Mouse (Mus musculus): Measurements from ENCODE around the gene Chil1.

Gene Chil1

GRCm38 (mm10) chr1:134230638-134231228 is 48.8 kb downstream of the Chil1 start:
- no peak for DNase-seq (ENCODE audit: low read depth, low spot score)

DNA sequence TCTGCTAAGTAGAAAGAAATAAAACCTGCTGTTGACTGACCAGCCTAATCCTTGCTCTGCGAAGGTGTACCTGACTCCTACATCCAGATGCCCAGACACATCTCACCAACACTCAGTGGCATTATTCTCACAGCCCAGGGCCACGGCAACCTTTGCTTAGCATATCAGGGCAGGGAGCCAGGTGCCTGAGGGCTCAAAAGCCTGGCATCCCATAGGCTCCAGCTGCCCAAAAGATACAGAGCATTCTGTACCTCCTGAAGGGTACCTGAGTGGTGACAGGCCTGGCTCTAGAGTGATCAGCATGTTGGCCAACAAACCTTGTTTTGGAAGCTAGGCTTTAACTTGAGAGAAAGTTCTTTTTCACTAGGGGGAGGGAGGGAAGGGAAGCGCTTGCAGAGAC is 49.3 kb downstream of the Chil1 start:
- no peak for DNase-seq (ENCODE audit: low read depth, low spot score)

DNA sequence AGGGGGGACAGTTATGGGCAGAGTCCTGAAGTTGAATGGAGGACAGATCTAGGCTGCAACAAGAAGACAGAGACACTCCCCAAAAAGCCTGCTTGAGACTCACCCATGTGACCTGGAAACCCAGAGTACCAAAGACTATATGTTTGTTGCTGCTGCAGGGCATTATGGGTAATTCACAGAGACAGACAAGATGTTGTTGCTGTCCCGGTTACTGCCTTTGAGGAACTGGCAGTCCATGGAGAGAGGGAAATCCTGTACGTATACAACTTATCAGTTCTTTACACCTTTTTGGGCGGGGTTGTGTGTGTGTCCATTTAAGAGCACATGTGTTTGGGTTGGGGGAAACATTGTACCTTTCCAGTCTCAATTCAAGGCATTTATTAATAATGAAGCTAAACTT is 49.7 kb downstream of the Chil1 start:
- DNase-seq (ENCODE audit: low read depth, low spot score), result no peak

DNA sequence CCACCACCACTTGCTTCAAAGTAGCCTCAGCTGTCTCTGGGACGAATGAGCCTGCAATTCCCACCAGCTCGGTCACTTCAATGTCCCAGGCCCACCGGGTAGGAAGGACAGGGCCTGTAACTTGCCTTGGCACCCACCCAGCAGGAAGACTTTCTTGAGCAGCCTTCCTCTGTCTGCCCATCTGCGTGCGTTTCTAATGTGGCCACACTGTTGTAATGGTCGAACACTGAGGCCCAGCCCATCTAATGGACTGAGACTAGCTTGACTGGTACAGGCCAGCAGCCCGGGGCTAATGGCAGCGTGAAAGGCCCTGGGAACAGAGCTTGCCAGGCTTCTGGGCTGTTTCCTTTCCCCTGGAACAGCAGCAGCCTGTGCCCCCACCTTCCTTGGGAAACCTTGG is 50.4 kb downstream of the Chil1 start:
- DNase-seq (ENCODE audit: low read depth, low spot score), result no peak

GRCm38 (mm10) chr1:134232778-134233531 is 51.0 kb downstream of the Chil1 start:
- DNase-seq (ENCODE audit: low read depth, low spot score), result no peak

DNA sequence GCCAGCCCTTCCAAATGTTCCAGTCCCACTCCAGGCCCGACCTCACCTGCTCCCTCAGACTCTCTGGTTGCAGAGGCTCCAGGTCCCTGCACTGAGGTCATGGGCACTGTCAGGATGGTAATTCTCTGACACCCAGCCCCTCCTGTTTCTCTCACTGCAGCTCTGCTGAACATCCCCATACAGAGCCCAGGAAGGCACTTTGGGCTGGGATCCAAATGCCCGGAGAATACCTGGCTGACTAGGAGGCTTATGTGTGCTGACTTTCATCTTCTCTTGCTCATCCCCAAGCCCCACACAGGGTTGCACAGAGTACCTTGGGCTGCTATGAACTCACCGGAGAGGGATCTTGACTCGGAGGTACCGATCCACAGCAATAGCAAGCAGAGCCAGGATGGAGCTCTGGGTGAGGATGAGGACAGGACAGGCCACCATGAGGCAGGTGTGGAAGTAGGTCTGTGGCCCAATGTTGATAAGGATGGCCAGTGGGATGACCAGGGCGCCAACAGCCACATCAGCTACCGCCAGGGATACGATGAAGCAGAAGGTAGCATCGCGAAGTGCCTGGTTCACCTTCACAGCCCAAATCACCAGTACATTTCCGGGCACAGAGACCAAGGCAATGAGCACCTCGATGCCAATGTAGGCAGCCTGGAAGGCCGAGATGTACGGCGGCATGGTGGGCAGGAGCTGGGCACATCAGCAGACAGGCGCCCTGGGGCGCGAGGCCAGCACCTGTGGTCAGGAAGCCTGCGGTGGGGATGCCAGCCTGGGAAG is 51.9 kb downstream of the Chil1 start:
- no peak for DNase-seq (ENCODE audit: low read depth, low spot score)

DNA sequence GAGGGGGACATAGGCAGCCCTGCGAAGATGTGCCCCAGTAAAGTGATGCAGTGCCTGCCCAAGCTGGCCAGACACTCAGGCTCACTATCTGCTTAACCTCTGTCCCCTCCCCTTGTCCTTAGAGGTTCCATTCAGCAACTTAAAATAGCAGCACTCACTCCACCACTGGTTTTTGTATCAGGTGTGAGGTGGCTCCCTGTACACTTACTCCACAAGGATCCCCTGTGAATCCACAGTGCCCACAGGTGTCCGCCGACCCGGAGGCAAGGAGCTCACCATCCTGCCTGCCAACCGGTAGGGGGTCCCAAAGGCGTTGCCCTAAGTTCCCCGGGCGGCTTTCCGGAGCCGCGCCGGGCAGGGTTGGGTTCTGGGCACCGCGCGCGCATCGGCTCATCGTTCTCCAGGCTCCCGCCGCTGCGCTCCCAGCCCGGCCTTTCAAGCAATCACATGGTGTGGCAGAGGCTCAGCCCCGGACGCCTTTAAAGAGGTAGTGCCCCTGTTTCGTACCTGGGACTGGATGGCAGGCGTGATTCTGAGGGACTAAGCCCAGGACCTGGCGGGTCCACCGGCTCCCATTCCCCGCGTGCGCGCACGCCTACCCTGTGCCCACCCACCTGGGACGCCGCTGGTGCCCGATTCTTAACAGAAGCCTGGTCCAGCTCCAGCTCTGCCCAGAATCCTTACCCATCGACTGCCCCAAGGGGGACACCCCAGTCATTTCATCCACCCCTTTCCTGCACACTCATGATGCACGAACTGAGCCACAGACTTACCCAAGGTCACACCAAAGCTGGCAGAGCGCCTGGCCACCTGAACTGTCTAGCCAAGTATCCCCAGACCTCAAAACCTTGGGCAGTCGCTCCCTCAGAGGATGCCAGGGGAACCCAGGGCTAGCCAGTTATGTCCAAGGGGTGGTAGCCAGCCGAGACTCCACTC is 52.7 kb downstream of the Chil1 start:
- DNase-seq (ENCODE audit: low read depth, low spot score), result no peak

- DNase-seq (ENCODE audit: low read depth, low spot score), result no peak
These were observed 53.5 kb downstream of the Chil1 start, which contains the start of gene Adora1 for GRCm38 (mm10) chr1:134235391-134235921. Adora1 (minus strand) TSS chr1:134235431.

DNA sequence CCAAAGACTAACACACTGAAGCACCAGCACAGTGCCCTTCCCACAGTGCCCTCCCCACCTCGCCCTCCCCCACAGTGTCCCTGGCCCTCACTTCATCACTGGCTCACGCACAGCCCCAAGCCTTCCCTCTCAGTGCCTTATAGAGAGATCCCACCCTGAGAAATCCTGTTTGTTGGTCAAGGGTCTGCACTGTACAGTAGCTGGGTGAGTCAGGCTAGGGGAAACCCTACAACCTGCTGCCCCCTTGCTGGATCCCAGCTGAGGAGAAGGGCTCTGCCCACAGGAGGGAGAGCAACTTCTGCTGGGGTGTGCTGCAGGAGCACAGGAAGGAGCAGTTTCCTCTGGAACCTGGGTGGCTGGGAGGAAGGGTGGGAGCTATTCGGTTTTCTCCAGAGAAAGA is 54.2 kb downstream of the Chil1 start:
- no peak for DNase-seq (ENCODE audit: low read depth, low spot score)

GRCm38 (mm10) chr1:134237438-134237837 is 55.5 kb downstream of the Chil1 start:
- DNase-seq (ENCODE audit: low read depth, low spot score), result no peak
